Mouse (Mus musculus): ENCODE measurements around the gene Tex2.

GRCm38 (mm10) chr11:106623629-106624028 is 10.4 kb upstream of the Tex2 start:
- TF ChIP-seq POLR2A (IDR thresholded peaks at IDR 0.05; ENCODE audit: borderline replicate concordance, control insufficient read depth, low read depth, low read length) (no peak), CTCF (IDR thresholded peaks at IDR 0.05; ENCODE audit: control insufficient read depth, insufficient read depth, low read length) (no peak)

Data from bone marrow, adult 2 months (tissue).